Mouse (Mus musculus): ENCODE results near the gene Tnip1.

- TF ChIP-seq SMC3 (IDR thresholded peaks at IDR 0.05; ENCODE audit: low read depth, low read length) (no peak), BHLHE40 (IDR thresholded peaks at IDR 0.05; ENCODE audit: borderline replicate concordance, low read depth, low read length) (no peak)
These were observed 26.0 kb downstream of the Tnip1 start for GRCm38 (mm10) chr11:54936771-54937140.
